Mouse (Mus musculus) embryonic facial prominence, embryonic 10.5 days (tissue): ENCODE results near the gene Coa6. TPM values are rescaled to one million over a fixed set of nuclear protein-coding genes. Genes with fewer than 3 reads are reported as not detected.
"Not testable (repeated sequence)": the region's sequence is repeated elsewhere in the genome, so short reads cannot be mapped to it uniquely, and the experiment has no call there.

Experiments
- DNase-seq: peaks from one replicate; pipeline ENCODE4 v3.0.0-alpha.2; 2017; ENCODE audit warnings: low spot score
- H3K27ac ChIP-seq: fragments of 300-500 bp; sonication (generic); replicated peaks from 2 replicates; pipeline ENCODE4 v1.5.1; 2016; ENCODE audit warnings: mild to moderate bottlenecking
- H3K27me3 ChIP-seq: fragments of 300-500 bp; sonication (generic); replicated peaks from 2 replicates; pipeline ENCODE4 v1.6.1; 2016; ENCODE audit warnings: low read depth, mild to moderate bottlenecking; ENCODE audit not compliant: poor library complexity, severe bottlenecking
- H3K36me3 ChIP-seq: fragments of 300-500 bp; sonication (generic); replicated peaks from 2 replicates; pipeline ENCODE4 v1.6.1; 2016; ENCODE audit warnings: mild to moderate bottlenecking, moderate library complexity
- H3K4me1 ChIP-seq: fragments of 300-500 bp; sonication (generic); 2 replicates; pipeline ENCODE4 v1.6.1; 2016
- H3K4me3 ChIP-seq: fragments of 300-500 bp; sonication (generic); 2 replicates; pipeline ENCODE4 v1.5.1; 2016; ENCODE audit warnings: mild to moderate bottlenecking, moderate library complexity
- H3K9me3 ChIP-seq: fragments of 300-500 bp; sonication (generic); 2 replicates; pipeline ENCODE4 v1.6.1; 2016; ENCODE audit warnings: mild to moderate bottlenecking
- WGBS: fragments of 180-500 bp; shearing (Covaris S2); methylation state at CpG from one replicate; pipeline ENCODE4 v1.1.7; 2016; 5-methylcytosine and 5-hydroxymethylcytosine counted together
- polyA plus RNA-seq: library from polyadenylated mRNA; unstranded; fragments of >200 nt; fragmentation: Nextera tagmentation; extraction: Ambion mirVana; gene quantifications from 2 replicates; pipeline ENCODE4 v1.2.1, GENCODE M21; 2016

Gene Coa6
- polyA plus RNA-seq, result 43.8 and 46.8 TPM in 2 replicates

DNA sequence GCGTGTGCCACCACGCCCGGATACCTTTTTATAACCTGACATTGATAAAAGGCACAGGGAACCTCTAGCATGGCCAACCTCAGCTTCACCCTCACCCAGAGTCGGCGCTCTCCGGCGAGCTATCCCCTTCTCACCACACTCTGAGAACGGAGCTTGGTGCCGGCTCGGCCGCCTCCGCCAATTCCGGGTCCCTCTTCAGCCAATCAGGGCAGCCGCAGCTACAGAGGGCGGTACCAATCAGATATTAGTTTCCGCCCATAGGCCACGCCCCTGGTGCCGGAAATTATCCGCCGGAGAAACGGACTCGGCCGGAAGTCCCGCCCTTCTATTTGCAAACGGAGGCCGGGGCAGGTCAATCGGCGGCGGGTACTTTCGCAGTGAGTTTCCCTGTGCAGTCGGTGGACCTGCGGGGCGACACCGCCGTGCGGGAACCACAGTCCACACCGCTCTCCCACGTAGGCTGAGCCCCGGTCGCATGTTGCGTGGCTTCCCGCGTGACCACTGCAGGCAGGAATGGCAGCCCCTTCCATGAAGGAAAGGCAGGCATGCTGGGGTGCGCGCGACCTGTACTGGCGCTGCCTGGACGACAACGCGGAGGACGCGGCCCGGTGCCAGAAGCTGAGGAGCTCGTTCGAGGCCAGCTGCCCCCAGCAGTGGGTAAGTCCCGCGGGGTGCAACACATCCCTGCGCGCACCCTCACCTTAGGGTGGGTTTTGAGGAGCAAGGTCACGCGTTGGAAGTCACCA, at the start of gene Coa6:
Gene Coa6, plus strand, starts transcription at position 342 of the 746 bp plus-strand sequence.
- no peaks in the 10 kb centered on the region for H3K9me3 ChIP-seq
- peaks cover 15% of the 10 kb centered on the region for H3K4me1 ChIP-seq
- WGBS, result under 1% methylated on average over 61 of the region's 61 CpGs
- peak; percentile 97 for DNase-seq
- no peaks in the 10 kb centered on the region for H3K27me3 ChIP-seq
- H3K36me3 ChIP-seq, result peaks cover 33% of the 10 kb centered on the region
- peak within 1 kb of the TSS; percentile 82 for H3K4me3 ChIP-seq
- H3K27ac ChIP-seq, result peak within 1 kb of the TSS; percentile 86

DNA sequence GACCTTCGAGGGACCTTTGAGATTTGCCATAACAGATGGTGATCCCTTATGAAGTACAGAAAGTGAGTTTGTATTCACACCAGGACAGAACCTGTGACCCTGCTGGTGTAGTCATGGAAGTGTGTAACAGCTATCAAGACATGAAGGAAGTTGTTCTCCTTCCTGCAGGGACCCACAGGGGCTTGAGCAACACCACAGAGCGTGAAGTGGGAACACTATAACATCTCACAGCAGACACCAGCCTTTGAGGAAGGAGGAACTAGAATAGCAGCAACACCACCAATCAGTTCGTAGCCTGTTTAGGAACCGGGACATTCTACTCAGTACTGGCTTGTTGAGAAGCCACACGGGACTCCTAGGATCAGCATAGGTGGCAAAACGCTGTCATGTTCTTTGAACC, 42.7 kb upstream of the Coa6 start:
- Histone ChIP-seq H3K9me3 (no peaks in the 10 kb centered on the region), H3K4me1 (no peaks in the 10 kb centered on the region), H3K27ac (no peak overlapping the region), H3K36me3 (no peaks in the 10 kb centered on the region), H3K27me3 (no peaks in the 10 kb centered on the region; the same call in 1 of the 2 replicates), H3K4me3 (no peak overlapping the region)
- DNase-seq, result no peak
- 88% methylated on average over 6 of the region's 6 CpGs for WGBS

DNA sequence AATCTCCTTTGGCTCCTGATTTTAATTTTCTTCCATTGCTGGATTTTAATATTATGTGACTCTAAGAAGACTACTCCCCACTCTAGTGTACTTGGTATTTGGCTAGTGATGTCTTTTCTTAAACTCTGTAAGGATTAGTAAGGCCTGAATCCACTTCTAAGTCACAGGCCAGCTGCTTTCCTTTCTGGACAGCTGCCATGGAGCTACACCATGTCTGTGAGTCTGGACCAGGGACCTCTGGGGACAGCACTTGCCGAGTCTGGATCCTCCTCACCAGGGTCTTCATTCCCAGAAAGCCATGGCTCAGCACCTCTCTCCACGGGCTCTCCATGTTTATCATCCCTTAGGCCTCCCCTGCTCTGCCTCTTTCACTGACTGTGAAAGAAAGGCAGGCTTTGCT, 42.2 kb upstream of the Coa6 start:
- Histone ChIP-seq H3K27ac (no peak overlapping the region), H3K4me1 (no peaks in the 10 kb centered on the region), H3K4me3 (no peak overlapping the region), H3K36me3 (no peaks in the 10 kb centered on the region), H3K9me3 (no peaks in the 10 kb centered on the region), H3K27me3 (no peaks in the 10 kb centered on the region; the same call in 1 of the 2 replicates)
- 67% methylated on average over 2 of the region's 2 CpGs for WGBS
- DNase-seq, result no peak

DNA sequence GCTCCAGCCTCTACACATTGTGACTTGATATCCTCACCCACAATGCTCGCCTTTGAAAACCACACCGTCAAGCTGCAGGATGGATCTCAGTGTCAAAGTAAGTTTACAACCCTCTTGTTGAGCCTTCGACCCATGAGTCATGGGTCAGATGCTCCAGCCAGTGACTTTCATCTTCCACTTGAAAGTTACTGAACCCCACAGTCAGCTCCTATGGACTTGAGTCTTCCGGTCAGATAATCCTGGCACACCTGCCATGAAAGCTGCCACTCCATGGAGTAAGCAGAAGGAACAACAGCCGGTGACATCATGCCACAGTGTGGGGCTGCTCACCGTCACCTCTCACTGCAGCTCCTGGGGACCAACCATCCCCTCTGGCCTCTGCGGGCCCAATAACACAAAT, 41.0 kb upstream of the Coa6 start:
- 83% methylated on average over 7 of the region's 7 CpGs for WGBS
- no peak for DNase-seq
- no peaks in the 10 kb centered on the region for H3K36me3 ChIP-seq
- no peak overlapping the region for H3K4me3 ChIP-seq
- H3K27ac ChIP-seq, result no peak overlapping the region
- no peaks in the 10 kb centered on the region; the same call in 1 of the 2 replicates for H3K27me3 ChIP-seq
- H3K9me3 ChIP-seq, result no peaks in the 10 kb centered on the region
- H3K4me1 ChIP-seq, result no peaks in the 10 kb centered on the region

DNA sequence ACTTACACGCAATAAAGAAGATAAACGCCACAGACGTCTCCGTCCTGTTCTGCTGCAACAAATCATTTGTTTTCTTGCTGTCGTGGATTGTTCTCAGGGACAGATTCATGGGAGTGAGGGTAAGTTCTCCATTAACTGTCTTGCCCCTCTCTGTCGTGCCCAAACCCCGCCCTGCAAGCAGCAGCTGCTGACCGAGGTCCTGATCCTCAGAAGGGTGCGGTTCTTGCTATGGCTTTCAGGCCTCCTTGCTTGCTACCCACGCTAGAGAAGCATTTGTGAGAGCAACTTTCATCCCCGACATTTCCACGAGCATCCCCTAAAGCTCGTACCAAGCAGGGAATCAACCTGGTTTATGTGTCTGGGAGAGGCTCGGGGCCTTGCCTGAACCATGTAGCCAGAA, 40.1 kb upstream of the Coa6 start:
- WGBS, result 44% methylated on average over 14 of the region's 14 CpGs
- Histone ChIP-seq H3K4me1 (no peaks in the 10 kb centered on the region), H3K27ac (no peak overlapping the region), H3K9me3 (no peaks in the 10 kb centered on the region), H3K4me3 (no peak overlapping the region), H3K27me3 (no peaks in the 10 kb centered on the region), H3K36me3 (no peaks in the 10 kb centered on the region)
- peak; percentile 48 for DNase-seq

DNA sequence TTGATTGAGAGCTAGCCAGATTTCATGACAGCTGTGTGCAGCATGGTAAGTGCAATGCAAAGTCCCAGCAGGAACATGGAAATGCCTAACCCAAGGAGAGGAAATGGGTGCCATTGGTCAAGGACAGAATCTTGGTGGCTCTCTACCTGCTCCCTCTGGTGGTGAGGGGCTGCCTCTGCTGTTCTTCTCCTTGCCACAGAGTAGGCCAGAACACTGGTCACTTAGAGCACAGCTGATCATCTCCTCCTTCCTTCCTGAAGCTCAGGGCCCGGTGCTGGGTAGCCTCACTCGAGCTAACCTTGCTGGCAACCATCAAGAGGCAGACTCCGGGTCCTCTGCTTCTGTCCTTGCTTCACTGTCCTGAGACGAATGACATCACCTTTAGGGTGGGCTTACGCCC, 39.6 kb upstream of the Coa6 start:
- DNase-seq, result peak; percentile 48
- H3K9me3 ChIP-seq, result no peaks in the 10 kb centered on the region
- H3K27me3 ChIP-seq, result no peaks in the 10 kb centered on the region
- no peak overlapping the region for H3K4me3 ChIP-seq
- H3K4me1 ChIP-seq, result no peaks in the 10 kb centered on the region
- 70% methylated on average over 5 of the region's 5 CpGs for WGBS
- no peaks in the 10 kb centered on the region for H3K36me3 ChIP-seq
- no peak overlapping the region for H3K27ac ChIP-seq

DNA sequence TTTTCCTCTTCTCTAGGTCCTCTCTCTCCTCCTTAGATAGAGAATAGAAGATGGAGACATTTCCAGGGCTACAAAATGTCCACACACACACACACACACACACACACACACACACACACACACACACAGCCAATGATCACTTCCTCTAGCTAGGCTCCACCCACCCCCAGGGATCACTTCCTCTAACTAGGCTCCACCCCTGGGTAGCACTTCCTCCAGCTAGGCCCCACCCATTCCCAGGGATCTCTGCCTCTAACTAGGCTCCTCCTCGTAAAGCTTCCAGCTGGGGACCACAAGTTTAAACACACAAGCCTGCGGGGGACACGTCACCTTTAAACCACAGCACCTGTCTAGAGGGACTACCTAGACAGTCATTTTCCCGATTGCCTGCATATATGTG, 34.7 kb upstream of the Coa6 start:
- WGBS, result 90% methylated on average over 4 of the region's 4 CpGs
- Histone ChIP-seq H3K36me3 (no peaks in the 10 kb centered on the region), H3K9me3 (no peaks in the 10 kb centered on the region), H3K4me3 (no peak overlapping the region), H3K27me3 (no peaks in the 10 kb centered on the region), H3K4me1 (no peaks in the 10 kb centered on the region), H3K27ac (no peak overlapping the region)
- DNase-seq, result no peak

DNA sequence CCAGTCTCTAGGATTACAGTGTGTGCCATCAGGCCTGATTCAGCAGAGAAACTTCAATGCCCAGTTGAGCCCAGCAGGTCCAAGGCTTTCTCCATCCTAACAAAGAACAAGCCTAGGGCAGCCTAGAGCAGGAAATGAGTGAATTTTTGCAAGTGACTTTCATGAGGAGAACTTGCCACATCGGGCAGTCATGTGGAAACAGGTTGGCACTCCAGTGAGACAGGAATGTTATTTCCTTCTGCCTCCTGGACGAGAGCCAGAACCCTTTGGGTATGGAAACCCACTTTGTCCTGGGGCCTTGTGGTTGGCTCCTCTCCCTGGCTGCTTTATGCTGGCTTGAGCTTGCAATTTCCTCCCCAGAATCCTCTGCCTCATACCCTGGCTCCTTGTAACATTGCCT, 30.8 kb upstream of the Coa6 start:
- H3K4me3 ChIP-seq, result no peak overlapping the region
- DNase-seq, result no peak
- H3K36me3 ChIP-seq, result no peaks in the 10 kb centered on the region
- no peaks in the 10 kb centered on the region for H3K4me1 ChIP-seq
- H3K27me3 ChIP-seq, result no peaks in the 10 kb centered on the region
- H3K27ac ChIP-seq, result no peak overlapping the region
- no peaks in the 10 kb centered on the region for H3K9me3 ChIP-seq
- 74% methylated on average over 2 of the region's 2 CpGs for WGBS

DNA sequence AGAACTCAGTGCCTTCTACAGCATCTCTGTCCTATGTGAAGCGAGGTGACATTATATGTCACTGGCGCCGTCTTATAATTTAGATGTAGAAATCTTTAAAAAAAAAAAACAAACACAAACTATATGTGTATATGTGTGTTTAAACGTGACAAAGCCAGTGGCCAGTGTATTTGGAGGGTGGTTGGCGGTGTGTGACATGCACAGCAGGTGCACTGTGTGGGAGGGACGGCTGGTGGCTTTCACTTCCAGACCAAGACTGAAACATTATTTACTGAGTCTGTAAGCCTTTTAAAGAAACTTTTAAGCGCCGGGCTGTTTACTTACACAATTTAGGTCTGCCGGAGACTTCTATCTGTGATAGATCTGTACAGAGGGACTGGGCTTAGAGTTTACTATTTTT, 26.9 kb upstream of the Coa6 start:
- Histone ChIP-seq H3K9me3 (no peaks in the 10 kb centered on the region), H3K4me3 (no peak overlapping the region), H3K4me1 (no peaks in the 10 kb centered on the region), H3K27ac (no peak overlapping the region), H3K27me3 (no peaks in the 10 kb centered on the region), H3K36me3 (no peaks in the 10 kb centered on the region)
- WGBS, result 81% methylated on average over 9 of the region's 9 CpGs
- DNase-seq, result no peak

DNA sequence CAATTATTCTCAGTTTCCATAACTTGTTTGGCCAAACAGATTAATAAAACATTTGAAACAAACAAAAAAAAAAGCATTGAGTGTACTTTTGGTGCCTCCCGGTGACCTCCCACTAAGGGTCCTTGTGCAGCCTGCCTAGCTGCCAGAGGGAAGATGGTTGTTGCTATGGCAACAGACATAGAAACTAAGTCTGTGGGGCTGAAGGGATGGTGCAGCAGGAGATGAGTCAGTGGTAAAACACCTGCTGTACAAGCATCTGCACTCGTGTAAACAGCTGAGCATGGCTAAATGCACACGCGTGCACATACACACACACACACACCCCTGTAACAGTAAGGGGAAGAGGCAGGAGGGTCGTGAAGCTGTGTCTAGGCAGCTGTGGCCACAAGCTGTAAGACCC, 26.4 kb upstream of the Coa6 start:
- Histone ChIP-seq H3K27ac (no peak overlapping the region), H3K4me3 (no peak overlapping the region), H3K9me3 (no peaks in the 10 kb centered on the region), H3K36me3 (no peaks in the 10 kb centered on the region), H3K27me3 (no peaks in the 10 kb centered on the region), H3K4me1 (no peaks in the 10 kb centered on the region)
- DNase-seq, result no peak
- 79% methylated on average over 5 of the region's 5 CpGs for WGBS

DNA sequence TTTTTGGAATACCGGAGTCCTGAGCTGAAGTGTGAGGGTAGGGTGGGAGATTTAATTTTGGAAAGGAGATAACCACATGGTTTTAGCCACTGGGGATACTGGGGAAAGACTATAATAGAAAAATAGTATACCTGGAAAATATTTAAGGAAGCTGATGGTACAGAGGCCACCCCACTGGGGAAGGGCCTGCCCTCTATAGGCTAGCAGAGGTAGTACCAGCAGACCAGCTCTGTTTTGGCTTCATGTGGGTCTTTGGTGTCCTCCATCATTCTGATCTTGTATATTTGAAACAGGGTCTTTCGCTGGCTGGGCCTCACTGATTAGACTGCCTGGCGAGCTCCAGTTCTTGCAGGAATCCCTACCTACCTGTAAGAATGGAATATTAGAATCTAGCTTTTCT, 24.0 kb upstream of the Coa6 start:
- Histone ChIP-seq H3K4me3 (no peak overlapping the region), H3K9me3 (no peaks in the 10 kb centered on the region), H3K27me3 (no peaks in the 10 kb centered on the region), H3K4me1 (no peaks in the 10 kb centered on the region), H3K27ac (no peak overlapping the region), H3K36me3 (no peaks in the 10 kb centered on the region)
- no peak for DNase-seq
- 84% methylated on average over 3 of the region's 3 CpGs for WGBS

DNA sequence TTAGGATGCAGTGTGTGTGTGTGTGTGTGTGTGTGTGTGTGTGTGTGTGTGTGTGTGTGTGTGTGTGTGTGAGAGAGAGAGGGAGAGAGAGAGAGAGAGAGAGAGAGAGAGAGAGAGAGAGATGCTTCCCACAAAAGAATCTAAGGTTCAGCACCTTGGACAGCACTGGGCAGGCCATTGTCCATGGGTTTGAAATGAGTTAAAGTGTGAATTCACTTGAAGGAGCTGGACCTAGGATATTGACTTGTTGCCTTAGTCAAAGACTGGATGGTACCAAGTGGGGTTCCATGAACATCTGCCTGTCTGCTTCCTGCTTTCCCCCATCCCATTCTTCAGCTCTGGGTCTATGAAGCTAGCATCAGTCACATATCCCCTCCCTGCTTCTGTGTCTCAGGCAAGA, 17.8 kb upstream of the Coa6 start:
- DNase-seq, result peak; percentile 39
- not testable (repeated sequence) for H3K36me3 ChIP-seq, H3K9me3 ChIP-seq

DNA sequence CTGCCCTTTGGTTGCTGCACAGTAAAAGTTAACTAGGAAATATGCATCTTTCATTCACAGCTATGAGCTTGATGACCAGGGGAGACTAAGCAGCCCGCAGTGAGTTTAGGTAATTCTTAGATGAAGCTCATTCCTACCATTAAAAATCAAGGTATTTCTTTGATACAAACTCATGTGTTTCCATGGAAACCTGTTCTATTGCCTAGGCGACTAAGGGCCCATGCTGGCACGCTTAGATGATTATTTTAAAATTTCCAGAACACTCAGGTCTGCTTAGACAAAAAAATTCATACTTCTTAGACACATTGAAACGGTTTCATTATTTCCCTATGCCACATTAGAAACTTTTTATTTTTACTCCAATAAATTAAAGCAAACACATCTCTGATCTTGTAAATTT, 17.3 kb upstream of the Coa6 start:
- no peak for DNase-seq
- no peaks in the 10 kb centered on the region for H3K36me3 ChIP-seq
- no peaks in the 10 kb centered on the region for H3K9me3 ChIP-seq
- no peaks in the 10 kb centered on the region for H3K4me1 ChIP-seq
- no peaks in the 10 kb centered on the region for H3K27me3 ChIP-seq
- WGBS, result 82% methylated on average over 4 of the region's 4 CpGs
- no peak overlapping the region for H3K27ac ChIP-seq
- H3K4me3 ChIP-seq, result no peak overlapping the region

More for the DNA sequence above, 17.8 kb upstream of the Coa6 start:
- not testable (repeated sequence) for H3K4me1 ChIP-seq, H3K4me3 ChIP-seq, H3K27me3 ChIP-seq, H3K27ac ChIP-seq
